Mouse (Mus musculus): ENCODE data around the gene Srgap3.

Srgap3 gene

GRCm38 (mm10) chr6:112909711-112910110 is 37.4 kb downstream of the Srgap3 start:
- no peak for DNase-seq (ENCODE audit: low spot score)

GRCm38 (mm10) chr6:112907887-112908584 is 39.0 kb downstream of the Srgap3 start:
- DNase-seq (ENCODE audit: low spot score) = no peak

GRCm38 (mm10) chr6:112903796-112904195 is 43.3 kb downstream of the Srgap3 start:
- DNase-seq (ENCODE audit: low spot score) = no peak

- DNase-seq (ENCODE audit: low spot score) = no peak
Observed at GRCm38 (mm10) chr6:112903226-112903625, 43.8 kb downstream of the Srgap3 start.

- no peak for DNase-seq (ENCODE audit: low spot score)
Observed at GRCm38 (mm10) chr6:112902791-112903190, 44.3 kb downstream of the Srgap3 start.

GRCm38 (mm10) chr6:112900306-112900705 is 46.8 kb downstream of the Srgap3 start:
- no peak for DNase-seq (ENCODE audit: low spot score)

GRCm38 (mm10) chr6:112899711-112900110 is 47.4 kb downstream of the Srgap3 start:
- DNase-seq (ENCODE audit: low spot score) = no peak

- no peak for DNase-seq (ENCODE audit: low spot score)
Observed at GRCm38 (mm10) chr6:112899276-112899675, 47.8 kb downstream of the Srgap3 start.

GRCm38 (mm10) chr6:112898435-112898834 is 48.6 kb downstream of the Srgap3 start:
- no peak for DNase-seq (ENCODE audit: low spot score)

- no peak for DNase-seq (ENCODE audit: low spot score)
Observed at GRCm38 (mm10) chr6:112896372-112896771, 50.7 kb downstream of the Srgap3 start.

GRCm38 (mm10) chr6:112890331-112890751 is 56.7 kb downstream of the Srgap3 start:
- DNase-seq (ENCODE audit: low spot score) = no peak

- no peak for DNase-seq (ENCODE audit: low spot score)
Observed at GRCm38 (mm10) chr6:112883588-112884135, 63.4 kb downstream of the Srgap3 start.

GRCm38 (mm10) chr6:112880048-112880534 is 67.0 kb downstream of the Srgap3 start:
- no peak for DNase-seq (ENCODE audit: low spot score)

- no peak for DNase-seq (ENCODE audit: low spot score)
Observed at GRCm38 (mm10) chr6:112879154-112879553, 67.9 kb downstream of the Srgap3 start.

- DNase-seq (ENCODE audit: low spot score) = no peak
Observed at GRCm38 (mm10) chr6:112873089-112873835, 73.8 kb downstream of the Srgap3 start.

- no peak for DNase-seq (ENCODE audit: low spot score)
Observed at GRCm38 (mm10) chr6:112871241-112871780, 75.8 kb downstream of the Srgap3 start.

- no peak for DNase-seq (ENCODE audit: low spot score)
Observed at GRCm38 (mm10) chr6:112868197-112868957, 78.7 kb downstream of the Srgap3 start.

GRCm38 (mm10) chr6:112866096-112866495 is 81.0 kb downstream of the Srgap3 start:
- no peak for DNase-seq (ENCODE audit: low spot score)

- no peak for DNase-seq (ENCODE audit: low spot score)
Observed at GRCm38 (mm10) chr6:112865021-112865531, 82.0 kb downstream of the Srgap3 start.

GRCm38 (mm10) chr6:112862465-112862864 is 84.6 kb downstream of the Srgap3 start:
- no peak for DNase-seq (ENCODE audit: low spot score)

Measured in urinary bladder, postnatal 10 days (tissue).